Mouse (Mus musculus): ENCODE data around the gene Islr2. TPM values are rescaled to one million over a fixed set of nuclear protein-coding genes. Genes with fewer than 3 reads are reported as not detected.

Gene Islr2
- polyA plus RNA-seq, 1 experiment from 2014 or later: not detected

- no peak for ATAC-seq (ENCODE audit: insufficient number of reproducible peaks, insufficient read depth, low FRiP score, low read depth)
- H3K9me3 ChIP-seq (ENCODE audit: control insufficient read depth, low read length): no peaks in the 10 kb centered on the region
These were observed 12.3 kb upstream of the Islr2 start for GRCm38 (mm10) chr9:58216402-58216801.

GRCm38 (mm10) chr9:58214519-58215180 lies 10.5 kb upstream of the Islr2 start:
- 48% methylated on average over 8 of the region's 8 CpGs for WGBS
- no peak overlapping the region for H3K4me3 ChIP-seq (ENCODE audit: control insufficient read depth in 1 of 2, insufficient read depth in 1 of 2, low read depth in 1 of 2, low read length in 2 of 2)
- no peak for ATAC-seq (ENCODE audit: insufficient number of reproducible peaks, insufficient read depth, low FRiP score, low read depth)
- no peak overlapping the region for H3K9ac ChIP-seq (ENCODE audit: low read length)
- no peaks in the 10 kb centered on the region for H3K9me3 ChIP-seq (ENCODE audit: control insufficient read depth, low read length)
- H3K27me3 ChIP-seq (ENCODE audit: control insufficient read depth, insufficient read depth, low read length): no peaks in the 10 kb centered on the region
- peaks cover 7% of the 10 kb centered on the region for H3K36me3 ChIP-seq (ENCODE audit: control insufficient read depth, insufficient read depth, low read length)
- peaks cover 23 to 32% of the 10 kb centered on the region in 2 experiments for H3K4me1 ChIP-seq (ENCODE audit: control insufficient read depth in 2 of 2, insufficient read depth in 2 of 2, low read length in 2 of 2)
- H3K27ac ChIP-seq (replicated peaks in 1 of 2; ENCODE audit: control insufficient read depth in 1 of 2, insufficient read depth in 1 of 2, low read depth in 2 of 2, low read length in 2 of 2): peak overlapping the region in 1 of 2 experiments; percentile 43; a peak in 2 of 4 replicates
- no peak overlapping the region for H3K4me2 ChIP-seq (ENCODE audit: low read length)

More at GRCm38 (mm10) chr9:58216402-58216801, 12.3 kb upstream of the Islr2 start:
- no peak overlapping the region for H3K4me2 ChIP-seq (ENCODE audit: low read length)
- H3K27ac ChIP-seq (replicated peaks in 1 of 2; ENCODE audit: control insufficient read depth in 1 of 2, insufficient read depth in 1 of 2, low read depth in 2 of 2, low read length in 2 of 2): no peak overlapping the region
- WGBS: 59% methylated on average over 6 of the region's 6 CpGs
- H3K9ac ChIP-seq (ENCODE audit: low read length): no peak overlapping the region
- peaks cover 23% of the 10 kb centered on the region for H3K36me3 ChIP-seq (ENCODE audit: control insufficient read depth, insufficient read depth, low read length)
- no peaks in the 10 kb centered on the region for H3K27me3 ChIP-seq (ENCODE audit: control insufficient read depth, insufficient read depth, low read length)
- peaks cover 13 to 20% of the 10 kb centered on the region in 2 experiments for H3K4me1 ChIP-seq (ENCODE audit: control insufficient read depth in 2 of 2, insufficient read depth in 2 of 2, low read length in 2 of 2)
- no peak overlapping the region for H3K4me3 ChIP-seq (ENCODE audit: control insufficient read depth in 1 of 2, insufficient read depth in 1 of 2, low read depth in 1 of 2, low read length in 2 of 2)

GRCm38 (mm10) chr9:58213865-58214264 lies 9.7 kb upstream of the Islr2 start:
- no peaks in the 10 kb centered on the region for H3K36me3 ChIP-seq (ENCODE audit: control insufficient read depth, insufficient read depth, low read length)
- H3K4me2 ChIP-seq (ENCODE audit: low read length): no peak overlapping the region
- H3K27me3 ChIP-seq (ENCODE audit: control insufficient read depth, insufficient read depth, low read length): no peaks in the 10 kb centered on the region
- peak overlapping the region in 1 of 2 experiments; percentile 43; a peak in 1 of 4 replicates for H3K27ac ChIP-seq (replicated peaks in 1 of 2; ENCODE audit: control insufficient read depth in 1 of 2, insufficient read depth in 1 of 2, low read depth in 2 of 2, low read length in 2 of 2)
- whole genome bisulfite sequencing: 15% methylated on average over 5 of the region's 5 CpGs
- no peak overlapping the region for H3K4me3 ChIP-seq (ENCODE audit: control insufficient read depth in 1 of 2, insufficient read depth in 1 of 2, low read depth in 1 of 2, low read length in 2 of 2)
- no peak for ATAC-seq (ENCODE audit: insufficient number of reproducible peaks, insufficient read depth, low FRiP score, low read depth)
- H3K9ac ChIP-seq (ENCODE audit: low read length): no peak overlapping the region
- no peaks in the 10 kb centered on the region for H3K9me3 ChIP-seq (ENCODE audit: control insufficient read depth, low read length)
- H3K4me1 ChIP-seq (ENCODE audit: control insufficient read depth in 2 of 2, insufficient read depth in 2 of 2, low read length in 2 of 2): peaks cover 23 to 35% of the 10 kb centered on the region in 2 experiments

GRCm38 (mm10) chr9:58213377-58213776 lies 9.3 kb upstream of the Islr2 start:
- no peak overlapping the region for H3K27ac ChIP-seq (replicated peaks in 1 of 2; ENCODE audit: control insufficient read depth in 1 of 2, insufficient read depth in 1 of 2, low read depth in 2 of 2, low read length in 2 of 2)
- no peak overlapping the region for H3K4me2 ChIP-seq (ENCODE audit: low read length)
- WGBS: 62% methylated on average over 5 of the region's 5 CpGs

GRCm38 (mm10) chr9:58210304-58210627 lies 6.1 kb upstream of the Islr2 start:
- no peak for ATAC-seq (ENCODE audit: insufficient number of reproducible peaks, insufficient read depth, low FRiP score, low read depth)
- Histone ChIP-seq H3K4me1 (ENCODE audit: control insufficient read depth in 2 of 2, insufficient read depth in 2 of 2, low read length in 2 of 2) (peaks cover 21 to 35% of the 10 kb centered on the region in 2 experiments), H3K27me3 (ENCODE audit: control insufficient read depth, insufficient read depth, low read length) (0 out of 2 replicates have a peak, but pooled peaks cover 4% of the 10 kb centered on the region), H3K9me3 (ENCODE audit: control insufficient read depth, low read length) (no peaks in the 10 kb centered on the region), H3K4me3 (ENCODE audit: control insufficient read depth in 1 of 2, insufficient read depth in 1 of 2, low read depth in 1 of 2, low read length in 2 of 2) (no peak overlapping the region), H3K4me2 (ENCODE audit: low read length) (no peak overlapping the region), H3K27ac (replicated peaks in 1 of 2; ENCODE audit: control insufficient read depth in 1 of 2, insufficient read depth in 1 of 2, low read depth in 2 of 2, low read length in 2 of 2) (peak overlapping the region; percentile 11 to 16; a peak in 1 of 4 replicates), H3K9ac (ENCODE audit: low read length) (no peak overlapping the region), H3K36me3 (ENCODE audit: control insufficient read depth, insufficient read depth, low read length) (no peaks in the 10 kb centered on the region)
- WGBS: 60% methylated on average over 2 of the region's 2 CpGs

More at GRCm38 (mm10) chr9:58213377-58213776, 9.3 kb upstream of the Islr2 start:
- Histone ChIP-seq H3K27me3 (ENCODE audit: control insufficient read depth, insufficient read depth, low read length) (no peaks in the 10 kb centered on the region), H3K4me3 (ENCODE audit: control insufficient read depth in 1 of 2, insufficient read depth in 1 of 2, low read depth in 1 of 2, low read length in 2 of 2) (no peak overlapping the region), H3K9ac (ENCODE audit: low read length) (no peak overlapping the region), H3K9me3 (ENCODE audit: control insufficient read depth, low read length) (no peaks in the 10 kb centered on the region), H3K36me3 (ENCODE audit: control insufficient read depth, insufficient read depth, low read length) (no peaks in the 10 kb centered on the region), H3K4me1 (ENCODE audit: control insufficient read depth in 2 of 2, insufficient read depth in 2 of 2, low read length in 2 of 2) (peaks cover 23 to 35% of the 10 kb centered on the region in 2 experiments)
- ATAC-seq (ENCODE audit: insufficient number of reproducible peaks, insufficient read depth, low FRiP score, low read depth): no peak

GRCm38 (mm10) chr9:58209462-58210303 lies 5.6 kb upstream of the Islr2 start:
- Histone ChIP-seq H3K27me3 (ENCODE audit: control insufficient read depth, insufficient read depth, low read length) (0 out of 2 replicates have a peak, but pooled peaks cover 4% of the 10 kb centered on the region), H3K4me2 (ENCODE audit: low read length) (no peak overlapping the region), H3K36me3 (ENCODE audit: control insufficient read depth, insufficient read depth, low read length) (no peaks in the 10 kb centered on the region), H3K27ac (replicated peaks in 1 of 2; ENCODE audit: control insufficient read depth in 1 of 2, insufficient read depth in 1 of 2, low read depth in 2 of 2, low read length in 2 of 2) (peak overlapping the region in 1 of 2 experiments; percentile 11; a peak in 1 of 4 replicates), H3K4me3 (ENCODE audit: control insufficient read depth in 1 of 2, insufficient read depth in 1 of 2, low read depth in 1 of 2, low read length in 2 of 2) (no peak overlapping the region), H3K9ac (ENCODE audit: low read length) (no peak overlapping the region), H3K9me3 (ENCODE audit: control insufficient read depth, low read length) (no peaks in the 10 kb centered on the region), H3K4me1 (ENCODE audit: control insufficient read depth in 2 of 2, insufficient read depth in 2 of 2, low read length in 2 of 2) (peaks cover 21 to 31% of the 10 kb centered on the region in 2 experiments)
- no peak for ATAC-seq (ENCODE audit: insufficient number of reproducible peaks, insufficient read depth, low FRiP score, low read depth)
- WGBS: 79% methylated on average over 8 of the region's 8 CpGs

- ATAC-seq (ENCODE audit: insufficient number of reproducible peaks, insufficient read depth, low FRiP score, low read depth): no peak
- H3K27me3 ChIP-seq (ENCODE audit: control insufficient read depth, insufficient read depth, low read length): peaks cover 34% of the 10 kb centered on the region
- no peaks in the 10 kb centered on the region for H3K9me3 ChIP-seq (ENCODE audit: control insufficient read depth, low read length)
- H3K36me3 ChIP-seq (ENCODE audit: control insufficient read depth, insufficient read depth, low read length): no peaks in the 10 kb centered on the region
- H3K4me1 ChIP-seq (ENCODE audit: control insufficient read depth in 2 of 2, insufficient read depth in 2 of 2, low read length in 2 of 2): peaks cover 13 to 18% of the 10 kb centered on the region in 2 experiments
- 83% methylated on average over 7 of the region's 7 CpGs for WGBS
- H3K9ac ChIP-seq (ENCODE audit: low read length): no peak overlapping the region
- no peak overlapping the region for H3K27ac ChIP-seq (replicated peaks in 1 of 2; ENCODE audit: control insufficient read depth in 1 of 2, insufficient read depth in 1 of 2, low read depth in 2 of 2, low read length in 2 of 2)
- H3K4me3 ChIP-seq (ENCODE audit: control insufficient read depth in 1 of 2, insufficient read depth in 1 of 2, low read depth in 1 of 2, low read length in 2 of 2): no peak overlapping the region
- H3K4me2 ChIP-seq (ENCODE audit: low read length): no peak overlapping the region
These were observed 1.9 kb upstream of the Islr2 start for GRCm38 (mm10) chr9:58206013-58206412.

Measured in heart, embryonic 14.5 days (tissue).